Comparison of ENCODE assay signal across 12 mouse cellular contexts in genomic region chr13:56006827-56007226, GRCm38 (mm10).
"Had no signal": no experiment of that assay in that cellular context is flagged by ENCODE, and none has a peak within 500 bp of the region (broad histone marks: within the 10 kb centered on the region; RNA-seq: fewer than 3 reads in every experiment).

No protein-coding gene starts in this region.

- H3K36me3 ChIP-seq: limb, embryonic 15.5 days; liver, embryonic 13.5 days; lung, embryonic 15.5 days; midbrain, embryonic 12.5 days had no signal

- H3K27ac ChIP-seq: limb, embryonic 15.5 days; liver, embryonic 13.5 days; lung, embryonic 15.5 days; midbrain, embryonic 12.5 days had no signal

- ATAC-seq: liver, postnatal 0 days; midbrain, embryonic 16.5 days had no signal

- H3K27me3 ChIP-seq: limb, embryonic 15.5 days; liver, embryonic 13.5 days had no signal

- H3K9ac ChIP-seq: limb, embryonic 15.5 days; liver, embryonic 13.5 days; liver, postnatal 0 days; lung, embryonic 15.5 days; midbrain, embryonic 12.5 days had no signal

- H3K4me2 ChIP-seq: limb, embryonic 15.5 days; liver, embryonic 13.5 days; lung, embryonic 15.5 days; midbrain, embryonic 12.5 days had no signal

- H3K4me3 ChIP-seq: limb, embryonic 15.5 days; liver, embryonic 13.5 days; lung, embryonic 15.5 days; midbrain, embryonic 12.5 days had no signal

- DNase-seq: kidney, adult 18-20 months; kidney, postnatal 10 days; layer of hippocampus, postnatal 36 days; liver, embryonic 13.5 days; liver, postnatal 0 days; right cerebral cortex, postnatal 4 days; spleen, adult 18-20 months; thymus, postnatal 36 days had no signal

- H3K4me1 ChIP-seq: liver, embryonic 13.5 days had no signal

- H3K9me3 ChIP-seq: limb, embryonic 15.5 days; liver, embryonic 13.5 days; lung, embryonic 15.5 days; midbrain, embryonic 12.5 days had no signal
